Mouse (Mus musculus) E14TG2a.4 (cell line): ENCODE measurements at regions not wholly inside any gene's neighbourhood (a gene's known extent, or its start where the extent isn't known, plus 50 kb on each side); places are given as distances from the start of the nearest gene placed in this dataset.

Experiments used
- CTCF ChIP-seq: conservative IDR thresholded peaks from 2 replicates; pipeline ENCODE4 v1.5.1; 2014; ENCODE audit warnings: low read length
- NANOG ChIP-seq: IDR thresholded peaks from 2 replicates; pipeline ENCODE4 v1.6.1; 2014; ENCODE audit warnings: borderline replicate concordance, low read length, mixed read lengths
- POU5F1 ChIP-seq: IDR thresholded peaks from 2 replicates; pipeline ENCODE4 v1.6.1; 2014; ENCODE audit warnings: low read length, borderline replicate concordance

DNA sequence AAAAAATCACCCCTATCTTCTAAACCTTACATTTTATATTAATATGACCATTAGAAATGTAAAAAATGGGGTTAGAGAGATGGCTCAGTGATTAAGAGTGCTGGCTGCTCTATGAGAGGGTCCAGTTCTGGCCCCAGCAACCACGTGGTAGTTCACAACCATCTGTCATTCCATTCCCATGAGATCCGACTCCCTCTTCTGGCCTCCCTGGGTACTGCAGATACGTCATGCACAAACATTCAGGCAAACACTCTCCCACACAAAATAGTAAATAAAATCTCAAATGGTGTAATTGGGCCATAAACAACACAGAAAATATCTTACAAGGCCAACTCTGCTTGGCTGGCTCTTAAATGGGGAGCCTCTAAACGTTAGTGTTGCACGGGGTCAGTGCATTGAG, 68.4 kb upstream of the Psmd7 start:
- TF ChIP-seq CTCF (peak; percentile 87), POU5F1 (no peak), NANOG (no peak)
